Mouse (Mus musculus): ENCODE results near the gene Bicd2.

GRCm38 (mm10) chr13:49321452-49321851 lies 19.9 kb upstream of the Bicd2 start:
- no peak for TF ChIP-seq CTCF (conservative IDR thresholded peaks at IDR 0.05; ENCODE audit: low read length)
- no peak for TF ChIP-seq NANOG (IDR thresholded peaks at IDR 0.05; ENCODE audit: borderline replicate concordance, low read length)
- no peak for TF ChIP-seq POU5F1 (IDR thresholded peaks at IDR 0.05; ENCODE audit: borderline replicate concordance, low read length)
